Mouse (Mus musculus): ENCODE results near the gene Klkb1. TPM values are rescaled to one million over a fixed set of nuclear protein-coding genes. Genes with fewer than 3 reads are reported as not detected.

Gene Klkb1
- polyA plus RNA-seq, 1 experiment from 2014 or later = 0.02 TPM

DNA sequence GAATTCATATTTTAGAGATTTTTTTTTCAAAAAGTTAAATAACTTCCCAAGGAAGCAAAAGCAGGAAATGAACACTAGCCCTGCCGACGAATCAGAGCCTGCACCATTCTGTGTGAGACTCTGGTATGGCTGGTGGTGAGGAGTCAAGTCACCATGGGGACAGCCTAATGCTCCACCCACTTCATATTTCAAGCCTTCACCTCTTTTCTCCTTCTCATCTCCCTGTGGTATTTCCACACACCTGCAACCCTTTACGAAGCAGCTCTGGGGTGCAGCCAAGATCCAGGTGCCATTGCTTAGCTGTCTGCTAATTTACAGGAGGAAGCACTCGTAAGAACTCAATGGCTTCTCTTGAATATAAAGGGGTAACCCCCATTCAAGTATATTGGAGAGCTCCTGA is 16.3 kb upstream of the Klkb1 start:
- ATAC-seq (ENCODE audit: low FRiP score, low TSS enrichment) (no peak), DNase-seq (ENCODE audit: low spot score) (no peak)
- Histone ChIP-seq H3K4me2 (replicated peaks; ENCODE audit: low read depth) (no peak overlapping the region), H3K9ac (ENCODE audit: low read length) (no peak overlapping the region), H3K4me3 (ENCODE audit: low read depth, low read length) (no peak overlapping the region), H3K36me3 (ENCODE audit: control insufficient read depth, insufficient read depth, low read length) (no peaks in the 10 kb centered on the region), H3K27ac (replicated peaks) (no peak overlapping the region), H3K9me3 (ENCODE audit: control insufficient read depth, low read length) (no peaks in the 10 kb centered on the region), H3K27me3 (ENCODE audit: control insufficient read depth, insufficient read depth, low read length) (no peaks in the 10 kb centered on the region), H3K4me1 (replicated peaks; ENCODE audit: control insufficient read depth, insufficient read depth) (no peaks in the 10 kb centered on the region)
- no peak for TF ChIP-seq EP300 (optimal IDR thresholded peaks at IDR 0.05)
- TF ChIP-seq CTCF (IDR thresholded peaks at IDR 0.05; ENCODE audit: low read depth) = no peak
- 78% methylated on average over 4 of the region's 4 CpGs for WGBS

DNA sequence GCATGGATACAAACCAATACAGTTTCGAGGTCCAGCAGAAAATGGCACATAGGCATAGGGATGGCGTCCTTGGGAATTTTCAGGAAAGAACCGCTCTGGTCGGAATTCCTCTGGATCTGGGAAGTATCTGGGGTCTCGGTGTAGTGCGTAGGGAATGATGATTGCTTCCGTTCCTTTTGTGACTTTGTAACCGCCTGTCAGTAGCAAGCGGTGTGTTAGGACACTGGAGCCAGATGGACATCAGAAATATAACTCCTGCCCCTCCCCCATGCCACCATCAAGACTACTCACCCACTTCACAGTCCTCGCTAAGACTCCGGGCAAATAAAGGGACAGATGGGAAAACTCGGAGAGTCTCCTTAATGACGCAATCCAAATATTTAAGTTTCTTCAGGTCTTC is 13.7 kb upstream of the Klkb1 start, which contains the start of gene Gm45753:
TSS of gene Gm45753 (minus strand) at position 101 of the 400 bp plus-strand sequence.
- WGBS = 83% methylated on average over 13 of the region's 13 CpGs

DNA sequence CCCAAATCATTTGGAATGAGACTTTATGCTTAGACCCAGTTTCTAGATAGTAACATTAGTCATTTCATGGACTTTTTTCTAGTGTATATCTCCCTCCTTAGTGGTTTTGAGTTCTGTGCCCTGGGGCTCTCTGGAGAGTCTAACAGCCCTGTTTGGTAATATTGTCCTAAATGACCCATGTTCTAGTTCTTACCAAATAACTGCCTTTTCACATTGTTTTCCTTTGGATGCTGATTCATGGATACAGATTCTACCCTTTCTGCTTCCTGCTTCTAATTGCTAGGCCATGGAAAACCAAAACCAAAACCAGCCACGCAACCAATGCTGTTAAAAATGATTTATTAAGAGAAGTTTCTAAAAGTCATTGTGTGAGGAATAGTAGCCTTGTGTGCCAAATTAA is 10.8 kb upstream of the Klkb1 start:
- Histone ChIP-seq H3K27me3 (ENCODE audit: control insufficient read depth, insufficient read depth, low read length) (no peaks in the 10 kb centered on the region), H3K4me2 (replicated peaks; ENCODE audit: low read depth) (no peak overlapping the region), H3K36me3 (ENCODE audit: control insufficient read depth, insufficient read depth, low read length) (no peaks in the 10 kb centered on the region), H3K9me3 (ENCODE audit: control insufficient read depth, low read length) (no peaks in the 10 kb centered on the region), H3K4me1 (replicated peaks; ENCODE audit: control insufficient read depth, insufficient read depth) (no peaks in the 10 kb centered on the region), H3K9ac (ENCODE audit: low read length) (no peak overlapping the region), H3K4me3 (ENCODE audit: low read depth, low read length) (no peak overlapping the region), H3K27ac (replicated peaks) (no peak overlapping the region)
- 70% methylated on average over 1 of the region's 1 CpGs for WGBS
- no peak for DNase-seq (ENCODE audit: low spot score)
- ATAC-seq (ENCODE audit: low FRiP score, low TSS enrichment) = no peak
- TF ChIP-seq EP300 (optimal IDR thresholded peaks at IDR 0.05) (no peak), CTCF (IDR thresholded peaks at IDR 0.05; ENCODE audit: low read depth) (no peak)

More for the DNA sequence above, 13.7 kb upstream of the Klkb1 start, which contains the start of gene Gm45753:
- Histone ChIP-seq H3K4me2 (replicated peaks; ENCODE audit: low read depth) (no peak within 1 kb of the TSS), H3K4me3 (ENCODE audit: low read depth, low read length) (no peak within 1 kb of the TSS), H3K9ac (ENCODE audit: low read length) (no peak within 1 kb of the TSS), H3K36me3 (ENCODE audit: control insufficient read depth, insufficient read depth, low read length) (no peaks in the 10 kb centered on the region), H3K27ac (replicated peaks) (no peak within 1 kb of the TSS), H3K27me3 (ENCODE audit: control insufficient read depth, insufficient read depth, low read length) (no peaks in the 10 kb centered on the region), H3K9me3 (ENCODE audit: control insufficient read depth, low read length) (no peaks in the 10 kb centered on the region), H3K4me1 (replicated peaks; ENCODE audit: control insufficient read depth, insufficient read depth) (no peaks in the 10 kb centered on the region)
- no peak for DNase-seq (ENCODE audit: low spot score)
- ATAC-seq (ENCODE audit: low FRiP score, low TSS enrichment) = no peak
- TF ChIP-seq EP300 (optimal IDR thresholded peaks at IDR 0.05) (no peak), CTCF (IDR thresholded peaks at IDR 0.05; ENCODE audit: low read depth) (no peak)

DNA sequence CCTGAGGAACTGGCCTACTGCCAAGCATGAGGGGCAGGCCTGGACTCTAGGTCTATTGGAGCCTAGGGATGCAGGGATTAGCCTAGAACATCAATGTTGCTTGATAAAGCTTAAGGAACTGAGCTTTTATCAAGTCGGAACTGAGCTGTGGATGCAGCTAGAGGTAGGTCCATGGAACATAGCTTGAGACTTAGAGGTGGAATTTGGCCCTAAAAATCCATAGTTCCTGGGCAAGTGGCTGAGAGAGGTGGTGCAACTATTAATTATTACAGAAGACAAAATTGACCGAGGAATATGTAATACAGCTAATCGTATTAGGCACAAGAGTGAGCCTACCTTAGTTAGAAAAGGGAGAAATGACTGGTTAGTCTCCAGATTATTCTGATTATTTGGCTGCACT is 9.7 kb upstream of the Klkb1 start:
- no peaks in the 10 kb centered on the region for H3K36me3 ChIP-seq (ENCODE audit: control insufficient read depth, insufficient read depth, low read length)
- no peak for ATAC-seq (ENCODE audit: low FRiP score, low TSS enrichment)
- DNase-seq (ENCODE audit: low spot score) = no peak
- H3K4me2 ChIP-seq (replicated peaks; ENCODE audit: low read depth) = no peak overlapping the region
- TF ChIP-seq EP300 (optimal IDR thresholded peaks at IDR 0.05) (no peak), CTCF (IDR thresholded peaks at IDR 0.05; ENCODE audit: low read depth) (no peak)
- 89% methylated on average over 3 of the region's 3 CpGs for WGBS
- no peak overlapping the region for H3K27ac ChIP-seq (replicated peaks)
- H3K9ac ChIP-seq (ENCODE audit: low read length) = no peak overlapping the region
- no peak overlapping the region for H3K4me3 ChIP-seq (ENCODE audit: low read depth, low read length)
- no peaks in the 10 kb centered on the region for H3K27me3 ChIP-seq (ENCODE audit: control insufficient read depth, insufficient read depth, low read length)
- H3K9me3 ChIP-seq (ENCODE audit: control insufficient read depth, low read length) = no peaks in the 10 kb centered on the region
- H3K4me1 ChIP-seq (replicated peaks; ENCODE audit: control insufficient read depth, insufficient read depth) = no peaks in the 10 kb centered on the region

DNA sequence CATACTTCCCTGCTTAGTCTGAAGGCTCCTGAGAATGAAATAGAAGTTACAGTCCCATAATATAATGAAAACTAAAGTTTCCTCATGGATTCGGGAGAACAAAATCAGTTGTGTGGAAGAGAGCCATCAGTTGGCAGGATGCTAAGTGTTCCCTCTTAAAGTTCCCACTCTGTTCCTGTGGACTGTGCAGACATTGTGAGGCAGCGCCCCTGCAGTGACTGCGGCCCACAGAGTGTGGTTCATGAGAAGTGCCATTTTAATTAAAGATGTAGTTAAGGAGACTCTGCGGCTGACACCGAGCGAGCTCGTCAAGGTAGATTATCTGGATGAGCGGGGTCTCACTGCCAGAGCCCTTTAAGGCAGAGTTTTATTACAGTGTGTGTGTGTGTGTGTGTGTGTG is 7.7 kb upstream of the Klkb1 start:
- Histone ChIP-seq H3K27ac (replicated peaks) (no peak overlapping the region), H3K9ac (ENCODE audit: low read length) (no peak overlapping the region)
- 87% methylated on average over 8 of the region's 8 CpGs for WGBS

DNA sequence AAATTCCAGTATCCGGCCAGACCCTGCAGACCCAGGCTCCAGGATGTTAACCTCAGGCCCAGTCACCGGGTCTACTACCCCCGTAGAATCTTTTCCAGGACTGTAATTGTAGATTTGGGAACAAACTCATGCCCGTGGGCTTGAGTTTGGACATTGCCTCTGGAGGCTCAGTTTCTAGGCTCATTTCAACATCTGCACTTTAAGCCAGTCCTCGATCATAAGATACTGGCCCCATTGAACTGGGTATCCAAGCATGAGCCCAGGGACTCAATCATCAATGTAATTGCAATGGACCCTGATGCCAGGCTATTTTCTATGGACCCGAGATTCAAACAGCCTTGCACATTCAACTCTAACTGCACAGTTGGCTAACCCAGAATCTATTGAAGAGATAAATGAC is 617 bp upstream of the Klkb1 start:
- Histone ChIP-seq H3K4me1 (replicated peaks; ENCODE audit: control insufficient read depth, insufficient read depth) (no peaks in the 10 kb centered on the region), H3K4me3 (ENCODE audit: low read depth, low read length) (no peak overlapping the region), H3K27ac (replicated peaks) (no peak overlapping the region), H3K27me3 (ENCODE audit: control insufficient read depth, insufficient read depth, low read length) (no peaks in the 10 kb centered on the region), H3K9ac (ENCODE audit: low read length) (no peak overlapping the region), H3K36me3 (ENCODE audit: control insufficient read depth, insufficient read depth, low read length) (no peaks in the 10 kb centered on the region), H3K9me3 (ENCODE audit: control insufficient read depth, low read length) (no peaks in the 10 kb centered on the region), H3K4me2 (replicated peaks; ENCODE audit: low read depth) (no peak overlapping the region)
- DNase-seq (ENCODE audit: low spot score) (no peak), ATAC-seq (ENCODE audit: low FRiP score, low TSS enrichment) (no peak)
- TF ChIP-seq CTCF (IDR thresholded peaks at IDR 0.05; ENCODE audit: low read depth) (no peak), EP300 (optimal IDR thresholded peaks at IDR 0.05) (no peak)
- 85% methylated on average over 6 of the region's 6 CpGs for WGBS

More for the DNA sequence above, 7.7 kb upstream of the Klkb1 start:
- DNase-seq (ENCODE audit: low spot score) = no peak
- no peak for TF ChIP-seq EP300 (optimal IDR thresholded peaks at IDR 0.05)
- TF ChIP-seq CTCF (IDR thresholded peaks at IDR 0.05; ENCODE audit: low read depth) = no peak
- Histone ChIP-seq H3K4me2 (replicated peaks; ENCODE audit: low read depth) (no peak overlapping the region), H3K4me1 (replicated peaks; ENCODE audit: control insufficient read depth, insufficient read depth) (no peaks in the 10 kb centered on the region), H3K36me3 (ENCODE audit: control insufficient read depth, insufficient read depth, low read length) (no peaks in the 10 kb centered on the region), H3K9me3 (ENCODE audit: control insufficient read depth, low read length) (no peaks in the 10 kb centered on the region), H3K27me3 (ENCODE audit: control insufficient read depth, insufficient read depth, low read length) (no peaks in the 10 kb centered on the region), H3K4me3 (ENCODE audit: low read depth, low read length) (no peak overlapping the region)
- no peak for ATAC-seq (ENCODE audit: low FRiP score, low TSS enrichment)
